Mouse (Mus musculus): ENCODE data around the gene Micu1. TPM values are rescaled to one million over a fixed set of nuclear protein-coding genes. Genes with fewer than 3 reads are reported as not detected.

Gene Micu1
- polyA plus RNA-seq, 1 experiment from 2014 or later = 42.8 TPM

- H3K4me1 ChIP-seq (ENCODE audit: control insufficient read depth, insufficient read depth, low read length) = peaks cover 6% of the 10 kb centered on the region; the same call in 1 of the 2 replicates
- H3K4me3 ChIP-seq (ENCODE audit: low read depth, low read length) = no peak overlapping the region
- no peak overlapping the region for H3K27ac ChIP-seq (ENCODE audit: low read depth, low read length)
- H3K9me3 ChIP-seq (replicated peaks; ENCODE audit: control insufficient read depth, low read length) = no peaks in the 10 kb centered on the region
- no peak overlapping the region for H3K9ac ChIP-seq (ENCODE audit: low read depth, low read length)
- 75% methylated on average over 4 of the region's 4 CpGs for WGBS (ENCODE audit: insufficient replicate concordance)
- H3K27me3 ChIP-seq (ENCODE audit: control insufficient read depth, insufficient read depth, low read length) = no peaks in the 10 kb centered on the region
- ATAC-seq (replicated peaks; ENCODE audit: insufficient number of reproducible peaks, low FRiP score, low TSS enrichment) = no peak
- no peak overlapping the region for H3K4me2 ChIP-seq
- 0 out of 2 replicates have a peak, but pooled peaks cover 2% of the 10 kb centered on the region for H3K36me3 ChIP-seq (ENCODE audit: control insufficient read depth, insufficient read depth, low read length)
These were observed 27.6 kb downstream of the Micu1 start for GRCm38 (mm10) chr10:59729842-59730241.

GRCm38 (mm10) chr10:59736027-59736598 lies 33.8 kb downstream of the Micu1 start:
- no peaks in the 10 kb centered on the region for H3K27me3 ChIP-seq (ENCODE audit: control insufficient read depth, insufficient read depth, low read length)
- H3K4me2 ChIP-seq = no peak overlapping the region
- H3K27ac ChIP-seq (ENCODE audit: low read depth, low read length) = no peak overlapping the region
- no peaks in the 10 kb centered on the region for H3K4me1 ChIP-seq (ENCODE audit: control insufficient read depth, insufficient read depth, low read length)
- H3K36me3 ChIP-seq (ENCODE audit: control insufficient read depth, insufficient read depth, low read length) = peaks cover 5% of the 10 kb centered on the region
- no peaks in the 10 kb centered on the region for H3K9me3 ChIP-seq (replicated peaks; ENCODE audit: control insufficient read depth, low read length)
- no peak for ATAC-seq (replicated peaks; ENCODE audit: insufficient number of reproducible peaks, low FRiP score, low TSS enrichment)
- H3K4me3 ChIP-seq (ENCODE audit: low read depth, low read length) = no peak overlapping the region
- no peak overlapping the region for H3K9ac ChIP-seq (ENCODE audit: low read depth, low read length)
- WGBS (ENCODE audit: insufficient replicate concordance) = 85% methylated on average over 11 of the region's 11 CpGs

- H3K27me3 ChIP-seq (ENCODE audit: control insufficient read depth, insufficient read depth, low read length) = no peaks in the 10 kb centered on the region
- H3K9ac ChIP-seq (ENCODE audit: low read depth, low read length) = no peak overlapping the region
- no peaks in the 10 kb centered on the region for H3K4me1 ChIP-seq (ENCODE audit: control insufficient read depth, insufficient read depth, low read length)
- H3K27ac ChIP-seq (ENCODE audit: low read depth, low read length) = no peak overlapping the region
- ATAC-seq (replicated peaks; ENCODE audit: insufficient number of reproducible peaks, low FRiP score, low TSS enrichment) = no peak
- 37% methylated on average over 4 of the region's 4 CpGs for WGBS (ENCODE audit: insufficient replicate concordance)
- H3K4me2 ChIP-seq = no peak overlapping the region
- H3K9me3 ChIP-seq (replicated peaks; ENCODE audit: control insufficient read depth, low read length) = no peaks in the 10 kb centered on the region
- H3K4me3 ChIP-seq (ENCODE audit: low read depth, low read length) = no peak overlapping the region
- peaks cover 12% of the 10 kb centered on the region for H3K36me3 ChIP-seq (ENCODE audit: control insufficient read depth, insufficient read depth, low read length)
These were observed 39.2 kb downstream of the Micu1 start for GRCm38 (mm10) chr10:59741448-59741847.

- no peak overlapping the region for H3K9ac ChIP-seq (ENCODE audit: low read depth, low read length)
- no peaks in the 10 kb centered on the region for H3K27me3 ChIP-seq (ENCODE audit: control insufficient read depth, insufficient read depth, low read length)
- H3K4me2 ChIP-seq = no peak overlapping the region
- ATAC-seq (replicated peaks; ENCODE audit: insufficient number of reproducible peaks, low FRiP score, low TSS enrichment) = no peak
- 89% methylated on average over 12 of the region's 12 CpGs for WGBS (ENCODE audit: insufficient replicate concordance)
- H3K27ac ChIP-seq (ENCODE audit: low read depth, low read length) = no peak overlapping the region
- no peaks in the 10 kb centered on the region for H3K4me1 ChIP-seq (ENCODE audit: control insufficient read depth, insufficient read depth, low read length)
- H3K9me3 ChIP-seq (replicated peaks; ENCODE audit: control insufficient read depth, low read length) = no peaks in the 10 kb centered on the region
- no peak overlapping the region for H3K4me3 ChIP-seq (ENCODE audit: low read depth, low read length)
- H3K36me3 ChIP-seq (ENCODE audit: control insufficient read depth, insufficient read depth, low read length) = peaks cover 12% of the 10 kb centered on the region
These were observed 41.1 kb downstream of the Micu1 start for GRCm38 (mm10) chr10:59743397-59743796.

GRCm38 (mm10) chr10:59743969-59744368 lies 41.7 kb downstream of the Micu1 start:
- Histone ChIP-seq H3K4me2 (no peak overlapping the region), H3K9ac (ENCODE audit: low read depth, low read length) (no peak overlapping the region), H3K27me3 (ENCODE audit: control insufficient read depth, insufficient read depth, low read length) (no peaks in the 10 kb centered on the region), H3K4me3 (ENCODE audit: low read depth, low read length) (no peak overlapping the region), H3K9me3 (replicated peaks; ENCODE audit: control insufficient read depth, low read length) (no peaks in the 10 kb centered on the region), H3K36me3 (ENCODE audit: control insufficient read depth, insufficient read depth, low read length) (peaks cover 12% of the 10 kb centered on the region), H3K27ac (ENCODE audit: low read depth, low read length) (no peak overlapping the region), H3K4me1 (ENCODE audit: control insufficient read depth, insufficient read depth, low read length) (no peaks in the 10 kb centered on the region)
- no peak for ATAC-seq (replicated peaks; ENCODE audit: insufficient number of reproducible peaks, low FRiP score, low TSS enrichment)
- 91% methylated on average over 5 of the region's 5 CpGs for WGBS (ENCODE audit: insufficient replicate concordance)

- Histone ChIP-seq H3K4me3 (ENCODE audit: low read depth, low read length) (no peak overlapping the region), H3K4me1 (ENCODE audit: control insufficient read depth, insufficient read depth, low read length) (no peaks in the 10 kb centered on the region), H3K27ac (ENCODE audit: low read depth, low read length) (no peak overlapping the region), H3K9me3 (replicated peaks; ENCODE audit: control insufficient read depth, low read length) (no peaks in the 10 kb centered on the region), H3K9ac (ENCODE audit: low read depth, low read length) (no peak overlapping the region), H3K27me3 (ENCODE audit: control insufficient read depth, insufficient read depth, low read length) (no peaks in the 10 kb centered on the region), H3K4me2 (no peak overlapping the region), H3K36me3 (ENCODE audit: control insufficient read depth, insufficient read depth, low read length) (peaks cover 6% of the 10 kb centered on the region)
- no peak for ATAC-seq (replicated peaks; ENCODE audit: insufficient number of reproducible peaks, low FRiP score, low TSS enrichment)
- 78% methylated on average over 7 of the region's 7 CpGs for WGBS (ENCODE audit: insufficient replicate concordance)
These were observed 45.1 kb downstream of the Micu1 start for GRCm38 (mm10) chr10:59747334-59747733.

- Histone ChIP-seq H3K4me2 (no peak overlapping the region), H3K9ac (ENCODE audit: low read depth, low read length) (no peak overlapping the region), H3K4me1 (ENCODE audit: control insufficient read depth, insufficient read depth, low read length) (no peaks in the 10 kb centered on the region), H3K27me3 (ENCODE audit: control insufficient read depth, insufficient read depth, low read length) (no peaks in the 10 kb centered on the region), H3K9me3 (replicated peaks; ENCODE audit: control insufficient read depth, low read length) (no peaks in the 10 kb centered on the region), H3K4me3 (ENCODE audit: low read depth, low read length) (no peak overlapping the region), H3K36me3 (ENCODE audit: control insufficient read depth, insufficient read depth, low read length) (peaks cover 8% of the 10 kb centered on the region), H3K27ac (ENCODE audit: low read depth, low read length) (no peak overlapping the region)
- no peak for ATAC-seq (replicated peaks; ENCODE audit: insufficient number of reproducible peaks, low FRiP score, low TSS enrichment)
- WGBS (ENCODE audit: insufficient replicate concordance) = 56% methylated on average over 2 of the region's 2 CpGs
These were observed 46.5 kb downstream of the Micu1 start for GRCm38 (mm10) chr10:59748699-59749200.

- H3K4me3 ChIP-seq (ENCODE audit: low read depth, low read length) = no peak overlapping the region
- no peak overlapping the region for H3K27ac ChIP-seq (ENCODE audit: low read depth, low read length)
- no peak overlapping the region for H3K4me2 ChIP-seq
- no peaks in the 10 kb centered on the region for H3K4me1 ChIP-seq (ENCODE audit: control insufficient read depth, insufficient read depth, low read length)
- no peak overlapping the region for H3K9ac ChIP-seq (ENCODE audit: low read depth, low read length)
- WGBS (ENCODE audit: insufficient replicate concordance) = 73% methylated on average over 9 of the region's 9 CpGs
- no peaks in the 10 kb centered on the region for H3K27me3 ChIP-seq (ENCODE audit: control insufficient read depth, insufficient read depth, low read length)
- no peaks in the 10 kb centered on the region for H3K9me3 ChIP-seq (replicated peaks; ENCODE audit: control insufficient read depth, low read length)
- ATAC-seq (replicated peaks; ENCODE audit: insufficient number of reproducible peaks, low FRiP score, low TSS enrichment) = no peak
- peaks cover 3% of the 10 kb centered on the region for H3K36me3 ChIP-seq (ENCODE audit: control insufficient read depth, insufficient read depth, low read length)
These were observed 51.3 kb downstream of the Micu1 start for GRCm38 (mm10) chr10:59753538-59754069.

- no peak overlapping the region for H3K4me2 ChIP-seq
- no peak overlapping the region for H3K9ac ChIP-seq (ENCODE audit: low read depth, low read length)
- no peak overlapping the region for H3K4me3 ChIP-seq (ENCODE audit: low read depth, low read length)
- no peak for ATAC-seq (replicated peaks; ENCODE audit: insufficient number of reproducible peaks, low FRiP score, low TSS enrichment)
- H3K36me3 ChIP-seq (ENCODE audit: control insufficient read depth, insufficient read depth, low read length) = peaks cover 3% of the 10 kb centered on the region
- H3K27me3 ChIP-seq (ENCODE audit: control insufficient read depth, insufficient read depth, low read length) = no peaks in the 10 kb centered on the region
- H3K9me3 ChIP-seq (replicated peaks; ENCODE audit: control insufficient read depth, low read length) = no peaks in the 10 kb centered on the region
- 80% methylated on average over 1 of the region's 1 CpGs for WGBS (ENCODE audit: insufficient replicate concordance)
- no peaks in the 10 kb centered on the region for H3K4me1 ChIP-seq (ENCODE audit: control insufficient read depth, insufficient read depth, low read length)
- H3K27ac ChIP-seq (ENCODE audit: low read depth, low read length) = no peak overlapping the region
These were observed 51.8 kb downstream of the Micu1 start for GRCm38 (mm10) chr10:59754104-59754503.

Data from heart, embryonic 11.5 days (tissue).